Mouse (Mus musculus): Measurements from ENCODE around the gene Krt12. TPM values are rescaled to one million over a fixed set of nuclear protein-coding genes. Genes with fewer than 3 reads are reported as not detected.

Krt12 gene
- total RNA-seq, 2 experiments from 2014 or later: 8.7 to 11.6 TPM

- no peak for DNase-seq (ENCODE audit: extremely low spot score in 1 of 2, low spot score in 2 of 2)
- intact Hi-C loops (cut with DNase I): no loop called here
- Histone ChIP-seq H3K4me3 (no peak overlapping the region), H3K27ac (no peak overlapping the region)
- no peak for TF ChIP-seq CTCF (IDR thresholded peaks at IDR 0.05)
Measured at GRCm38 (mm10) chr11:99396661-99397060, 25.4 kb downstream of the Krt12 start.

- intact Hi-C loops (cut with DNase I): no loop called here
- no peak for TF ChIP-seq CTCF (IDR thresholded peaks at IDR 0.05)
- Histone ChIP-seq H3K27ac (no peak overlapping the region), H3K4me3 (no peak overlapping the region)
- no peak for DNase-seq (ENCODE audit: extremely low spot score in 1 of 2, low spot score in 2 of 2)
Measured at GRCm38 (mm10) chr11:99396034-99396433, 26.0 kb downstream of the Krt12 start.

- peak; percentile 19 to 21 for DNase-seq (ENCODE audit: extremely low spot score in 1 of 2, low spot score in 2 of 2)
- intact Hi-C loops (cut with DNase I): loop anchor here (2.0 kb wide), 1 partner anchor 24 kb away; no protein-coding TSS in a partner anchor
- H3K4me3 ChIP-seq: no peak overlapping the region
- H3K27ac ChIP-seq: peak overlapping the region; percentile 9; the same call in 1 of the 2 replicates
- TF ChIP-seq CTCF (IDR thresholded peaks at IDR 0.05): no peak
Measured at GRCm38 (mm10) chr11:99392492-99392891, 29.6 kb downstream of the Krt12 start.

- no peak for DNase-seq (ENCODE audit: extremely low spot score in 1 of 2, low spot score in 2 of 2)
- Histone ChIP-seq H3K4me3 (no peak overlapping the region), H3K27ac (no peak overlapping the region; the same call in 1 of the 2 replicates)
- intact Hi-C loops (cut with DNase I): no loop called here
- TF ChIP-seq CTCF (IDR thresholded peaks at IDR 0.05): no peak
Measured at GRCm38 (mm10) chr11:99391375-99391774, 30.7 kb downstream of the Krt12 start.

GRCm38 (mm10) chr11:99390866-99391265, 31.2 kb downstream of the Krt12 start:
- DNase-seq (ENCODE audit: extremely low spot score in 1 of 2, low spot score in 2 of 2): no peak
- H3K27ac ChIP-seq: no peak overlapping the region; the same call in 1 of the 2 replicates
- TF ChIP-seq CTCF (IDR thresholded peaks at IDR 0.05): no peak; the same call in 1 of the 2 replicates
- H3K4me3 ChIP-seq: no peak overlapping the region
- intact Hi-C loops (cut with DNase I): no loop called here

- intact Hi-C loops (cut with DNase I): no loop called here
- Histone ChIP-seq H3K27ac (no peak within 1 kb of the TSS), H3K4me3 (no peak within 1 kb of the TSS)
- no peak for DNase-seq (ENCODE audit: extremely low spot score in 1 of 2, low spot score in 2 of 2)
- TF ChIP-seq CTCF (IDR thresholded peaks at IDR 0.05): no peak
Measured at GRCm38 (mm10) chr11:99389264-99389663, 32.8 kb downstream of the Krt12 start, which contains the start of gene Krt10. Gene Krt10, minus strand, starts transcription at chr11:99389364.

GRCm38 (mm10) chr11:99388661-99389060, 33.4 kb downstream of the Krt12 start:
- intact Hi-C loops (cut with DNase I): no loop called here
- no peak for DNase-seq (ENCODE audit: extremely low spot score in 1 of 2, low spot score in 2 of 2)
- H3K27ac ChIP-seq: no peak overlapping the region
- no peak overlapping the region for H3K4me3 ChIP-seq
- no peak for TF ChIP-seq CTCF (IDR thresholded peaks at IDR 0.05)

- DNase-seq (ENCODE audit: extremely low spot score in 1 of 2, low spot score in 2 of 2): peak; percentile 89 to 91
- intact Hi-C loops (cut with DNase I): no loop called here
- Histone ChIP-seq H3K27ac (peak overlapping the region; percentile 95), H3K4me3 (peak overlapping the region; percentile 71)
- no peak for TF ChIP-seq CTCF (IDR thresholded peaks at IDR 0.05)
Measured at GRCm38 (mm10) chr11:99385813-99386721, 36.0 kb downstream of the Krt12 start.

- TF ChIP-seq CTCF (IDR thresholded peaks at IDR 0.05): peak; percentile 98
- DNase-seq (ENCODE audit: extremely low spot score in 1 of 2, low spot score in 2 of 2): peak; percentile 71 to 80
- intact Hi-C loops (cut with DNase I): loop anchor here (1.0 to 5.0 kb wide), 4 partner anchors 84 to 919 kb away; no protein-coding TSS in a partner anchor
- Histone ChIP-seq H3K4me3 (no peak overlapping the region), H3K27ac (no peak overlapping the region)
Measured at GRCm38 (mm10) chr11:99379568-99379967, 42.5 kb downstream of the Krt12 start.

GRCm38 (mm10) chr11:99374803-99375202, 47.3 kb downstream of the Krt12 start, which contains the start of gene Krt28:
Gene Krt28, minus strand, starts transcription at chr11:99374903.
- TF ChIP-seq CTCF (IDR thresholded peaks at IDR 0.05): no peak
- intact Hi-C loops (cut with DNase I): loop anchor here (5.0 kb wide), 2 partner anchors 792 to 907 kb away; no protein-coding TSS in a partner anchor
- Histone ChIP-seq H3K4me3 (no peak within 1 kb of the TSS), H3K27ac (no peak within 1 kb of the TSS)
- DNase-seq (ENCODE audit: extremely low spot score in 1 of 2, low spot score in 2 of 2): no peak

GRCm38 (mm10) chr11:99369853-99370451, 52.1 kb downstream of the Krt12 start:
- no peak for TF ChIP-seq CTCF (IDR thresholded peaks at IDR 0.05)
- intact Hi-C loops (cut with DNase I): no loop called here

GRCm38 (mm10) chr11:99369229-99369628, 52.8 kb downstream of the Krt12 start:
- no peak for DNase-seq (ENCODE audit: extremely low spot score in 1 of 2, low spot score in 2 of 2)
- intact Hi-C loops (cut with DNase I): no loop called here
- peak; percentile 61 for TF ChIP-seq CTCF (IDR thresholded peaks at IDR 0.05)
- Histone ChIP-seq H3K27ac (peak overlapping the region; percentile 16; the same call in 1 of the 2 replicates), H3K4me3 (no peak overlapping the region)

More at GRCm38 (mm10) chr11:99369853-99370451, 52.1 kb downstream of the Krt12 start:
- DNase-seq (ENCODE audit: extremely low spot score in 1 of 2, low spot score in 2 of 2): peak; percentile 28 to 52
- no peak overlapping the region for H3K4me3 ChIP-seq
- H3K27ac ChIP-seq: peak overlapping the region; percentile 16; the same call in 1 of the 2 replicates
